Mouse (Mus musculus): ENCODE measurements around the gene Trip6.

GRCm38 (mm10) chr5:137307071-137307912 lies 6.9 kb downstream of the Trip6 start, which contains the start of gene Srrt:
- no peak for TF ChIP-seq CTCF (IDR thresholded peaks at IDR 0.05; ENCODE audit: borderline replicate concordance, insufficient read depth, low read depth, low read length)
- peak; percentile 82; the same call in 1 of the 2 replicates for TF ChIP-seq POLR2A (IDR thresholded peaks at IDR 0.05; ENCODE audit: borderline replicate concordance, insufficient read depth, low read length)

All from cerebellum, adult 2 months (tissue).